Mouse (Mus musculus): ENCODE measurements around the gene Pla2g4f.

The Pla2g4f gene

DNA sequence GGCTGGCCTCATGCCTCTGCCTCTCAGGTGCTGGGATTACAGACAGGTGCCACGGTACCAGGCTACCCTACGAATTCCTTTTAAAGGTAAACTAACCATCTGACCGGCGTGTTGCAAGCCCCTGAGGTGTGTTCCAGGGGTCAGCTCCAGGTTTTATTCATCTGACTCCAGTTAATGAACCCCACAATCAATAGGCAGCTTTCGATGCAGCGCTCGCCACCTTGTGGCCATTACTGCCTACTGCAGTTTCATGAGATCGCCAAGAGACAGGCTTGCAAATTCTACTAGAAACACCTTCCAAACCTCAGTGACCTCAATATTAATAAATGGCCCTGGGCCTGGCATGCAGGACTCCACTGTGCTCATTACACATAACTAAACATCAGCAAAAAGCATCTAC lies 34.0 kb downstream of the Pla2g4f start:
- in situ Hi-C loops (cut with MboI), result no loop called here

DNA sequence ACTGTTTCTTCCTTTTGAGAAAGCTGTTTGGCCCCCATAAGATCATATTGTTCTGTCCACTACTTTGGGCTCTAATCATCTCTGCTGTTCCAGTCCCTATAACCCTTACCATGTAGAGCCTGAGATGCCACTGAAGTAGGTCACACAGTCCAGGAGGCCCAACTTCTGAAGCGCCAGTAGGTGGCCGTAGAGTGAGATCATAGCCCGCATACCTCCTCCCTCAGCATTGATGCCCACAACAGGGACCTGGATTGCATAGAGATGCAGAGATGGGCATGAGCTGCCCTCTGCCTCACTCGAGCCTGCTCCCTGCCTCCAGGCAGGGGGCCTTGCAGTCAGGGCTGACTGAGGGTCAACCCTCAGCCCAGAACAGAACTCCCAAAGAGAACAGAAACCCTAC lies 37.0 kb downstream of the Pla2g4f start:
- in situ Hi-C loops (cut with MboI), result no loop called here

DNA sequence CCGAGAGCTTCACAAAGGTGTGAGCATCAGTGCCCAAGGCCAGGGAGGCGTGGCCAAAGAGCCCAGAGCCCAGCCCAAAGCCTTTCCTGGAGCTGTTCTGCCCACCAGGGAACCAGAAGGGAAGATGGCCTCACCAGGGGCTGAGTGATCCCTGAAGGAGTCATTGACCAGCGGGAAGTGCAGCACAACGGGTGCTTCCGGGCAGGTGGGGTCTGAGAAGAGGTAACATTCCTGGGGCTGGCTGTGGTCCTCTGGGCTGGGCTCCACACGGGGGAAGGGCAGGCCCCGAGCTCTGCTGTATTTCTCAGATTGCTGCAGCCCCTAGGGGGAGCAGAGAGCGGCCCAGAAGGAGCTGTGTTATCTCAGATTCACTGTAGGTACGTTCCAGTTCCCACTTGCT lies 45.3 kb downstream of the Pla2g4f start:
- in situ Hi-C loops (cut with MboI), result no loop called here

DNA sequence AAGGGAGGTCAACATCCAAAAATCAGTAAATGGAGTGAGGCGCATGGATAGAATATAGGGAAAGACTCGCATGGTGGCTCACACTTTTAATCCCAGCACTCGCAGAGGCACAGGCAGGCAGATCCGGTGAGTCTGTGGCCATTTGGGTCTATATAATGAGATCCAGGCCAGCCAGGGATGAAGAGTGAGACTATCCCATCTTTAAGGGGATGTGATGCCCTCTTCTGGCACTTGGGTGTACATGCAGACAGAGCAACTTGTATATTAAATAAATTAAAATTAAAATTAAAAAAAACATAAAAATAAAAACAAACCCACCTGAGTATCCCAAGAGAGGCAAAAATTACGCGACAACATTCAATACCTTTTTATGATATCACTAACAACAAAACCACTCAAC lies 48.4 kb downstream of the Pla2g4f start:
- in situ Hi-C loops (cut with MboI), result no loop called here

DNA sequence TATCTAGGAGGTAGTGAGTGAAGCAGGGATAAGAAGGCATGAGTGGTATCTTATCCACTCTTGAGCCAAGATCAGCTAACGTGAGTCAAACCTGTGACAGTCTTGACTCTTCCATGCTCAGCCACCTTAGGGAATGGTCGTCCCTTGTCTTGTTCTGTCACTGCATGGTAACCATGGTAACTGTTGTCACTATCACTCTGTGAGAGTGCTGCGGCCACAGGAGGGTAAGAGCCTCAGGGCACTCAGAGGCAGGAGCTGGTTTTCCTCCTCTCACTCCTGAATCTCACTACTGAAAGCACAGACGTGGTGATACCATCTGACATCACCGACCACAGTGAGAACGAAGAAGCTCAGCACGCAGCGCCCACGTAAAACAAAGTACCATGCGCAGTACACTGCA lies 49.1 kb downstream of the Pla2g4f start:
- in situ Hi-C loops (cut with MboI), result no loop called here

DNA sequence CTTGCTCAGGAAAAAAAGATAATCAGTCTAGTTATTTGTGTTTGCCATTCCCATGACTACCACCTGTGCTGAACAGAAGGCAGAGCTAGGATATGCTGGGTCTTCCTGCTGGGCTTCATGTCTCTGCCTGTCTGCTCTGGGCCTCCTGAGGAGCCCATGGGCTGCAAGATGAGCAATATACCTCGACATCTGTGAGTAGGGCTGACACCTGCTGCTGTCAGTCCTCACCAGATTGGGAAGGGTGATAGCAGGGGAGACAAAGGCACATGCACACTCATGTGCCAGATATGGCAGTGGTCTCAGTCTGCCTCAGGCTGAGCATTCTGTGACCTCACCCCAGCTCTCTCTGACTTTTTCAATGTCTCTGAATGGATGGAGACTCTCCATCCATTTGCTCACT lies 51.1 kb downstream of the Pla2g4f start:
- in situ Hi-C loops (cut with MboI), result no loop called here

DNA sequence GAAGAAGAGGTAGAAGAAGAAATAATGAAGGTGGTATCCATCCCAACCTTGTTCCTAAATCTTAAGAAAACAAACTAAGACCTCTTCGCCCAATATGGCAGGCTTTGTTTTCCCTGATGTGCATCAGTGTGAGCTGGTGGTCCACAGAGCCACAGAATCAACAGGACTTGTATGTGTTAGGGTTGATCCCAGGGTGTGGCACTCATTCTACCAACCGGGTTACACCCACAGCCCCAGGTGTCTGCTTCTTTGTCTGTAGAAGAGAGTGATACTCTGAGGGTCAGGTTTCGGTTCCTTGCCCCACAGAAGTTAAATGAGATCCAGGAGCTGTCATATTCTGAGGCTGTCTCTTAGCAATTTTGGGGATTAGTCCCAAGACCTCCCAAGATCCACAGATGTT lies 52.6 kb downstream of the Pla2g4f start:
- in situ Hi-C loops (cut with MboI), result no loop called here

DNA sequence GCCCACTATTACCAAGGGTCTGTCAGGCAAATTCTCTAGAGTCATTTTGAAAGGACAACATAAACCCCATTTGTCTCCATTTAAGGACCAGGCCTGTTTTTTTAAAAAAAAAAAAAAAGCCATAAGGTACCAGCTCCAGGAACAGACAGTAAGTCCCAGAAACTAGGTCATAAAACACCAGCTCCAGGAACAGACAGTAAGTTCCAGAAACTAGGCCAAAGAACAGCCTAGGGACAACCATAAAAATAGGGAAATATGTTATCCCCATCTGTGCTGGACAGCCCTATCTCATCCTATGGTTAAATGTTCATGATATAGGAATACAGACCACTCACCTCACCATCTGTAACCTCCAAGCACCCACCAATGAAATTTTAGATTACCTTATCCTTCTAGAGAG lies 57.7 kb downstream of the Pla2g4f start:
- in situ Hi-C loops (cut with MboI), result no loop called here

DNA sequence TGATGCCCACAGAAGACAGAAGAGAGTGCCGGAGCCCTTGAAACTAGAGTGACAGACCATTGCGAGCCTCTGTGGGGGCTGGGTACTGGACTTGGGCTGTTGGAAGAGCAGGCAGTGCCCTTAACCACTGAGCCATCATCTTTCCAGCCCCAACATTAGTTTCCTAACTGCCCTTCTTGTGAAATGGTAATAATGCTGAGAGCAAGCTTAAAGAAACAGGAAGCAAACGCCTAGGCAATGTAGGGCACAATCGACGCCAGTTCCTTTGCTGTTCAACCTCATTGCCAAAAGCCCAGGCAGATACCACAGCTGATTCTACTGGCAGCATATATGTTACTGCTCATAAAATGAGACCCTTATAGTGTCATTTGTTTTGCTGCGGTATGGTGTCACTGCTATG lies 61.3 kb downstream of the Pla2g4f start:
- in situ Hi-C loops (cut with MboI), result no loop called here

Measured in mature B cell (primary cell).